Mouse (Mus musculus) CH12.LX (cell line): Measurements from ENCODE around the gene Igsf10. TPM values are rescaled to one million over a fixed set of nuclear protein-coding genes. Genes with fewer than 3 reads are reported as not detected.

Experiments
- DNase-seq: peaks from one replicate; pipeline ENCODE4 v3.0.0-alpha.2; 2013; ENCODE audit errors: extremely low read depth
- H3K27ac ChIP-seq: 2 replicates; pipeline ENCODE4 v1.5.1; 2012; ENCODE audit warnings: low read depth, mild to moderate bottlenecking, control low read depth, moderate library complexity; ENCODE audit not compliant: insufficient read depth
- H3K27me3 ChIP-seq: replicated peaks from 2 replicates; pipeline ENCODE3; 2012; ENCODE audit warnings: inconsistent platforms
- H3K36me3 ChIP-seq, 2 experiments: replicated peaks in 1 of 2; 2 replicates each; pipeline versions ENCODE3 to v1.6.1; 2012; ENCODE audit warnings: inconsistent platforms in 1 of 2, low read length in 1 of 2, mild to moderate bottlenecking in 1 of 2, mixed read lengths in 1 of 2, moderate library complexity in 1 of 2; ENCODE audit not compliant: control insufficient read depth in 1 of 2, insufficient read depth in 1 of 2
- H3K4me1 ChIP-seq, 2 experiments: 2 replicates each; pipeline ENCODE4 v1.6.1; 2012; ENCODE audit warnings: inconsistent platforms in 1 of 2, moderate library complexity in 1 of 2; ENCODE audit not compliant: insufficient read depth in 2 of 2, control insufficient read depth in 1 of 2
- H3K4me2 ChIP-seq: 2 replicates; pipeline ENCODE4 v1.6.1; 2012; ENCODE audit warnings: low read depth, mild to moderate bottlenecking, control low read depth; ENCODE audit not compliant: poor library complexity, insufficient read depth, severe bottlenecking
- H3K4me3 ChIP-seq, 3 experiments: fragments of 150-350 bp in 1 of 3; sonication (generic) in 1 of 3; replicated peaks in 1 of 3; 2 replicates each; pipeline versions ENCODE3 to v1.5.1; 2011 to 2012; ENCODE audit warnings: low read depth in 2 of 3, low read length in 2 of 3, mild to moderate bottlenecking in 2 of 3, moderate library complexity in 2 of 3, control low read depth in 1 of 3, improper control_type of control experiment in 1 of 3, inconsistent platforms in 1 of 3, mixed read lengths in 1 of 3; ENCODE audit not compliant: poor library complexity in 1 of 3
- H3K79me2 ChIP-seq: replicated peaks from 2 replicates; pipeline ENCODE4 v1.6.1; 2012; ENCODE audit warnings: mild to moderate bottlenecking, moderate library complexity; ENCODE audit not compliant: control insufficient read depth, poor library complexity, insufficient read depth, severe bottlenecking; ENCODE audit errors: extremely low read depth
- H3K9ac ChIP-seq: 2 replicates; pipeline ENCODE4 v1.6.1; 2012; ENCODE audit warnings: low read depth, mild to moderate bottlenecking, control low read depth, moderate library complexity; ENCODE audit not compliant: insufficient read depth
- H3K9me3 ChIP-seq: replicated peaks from 2 replicates; pipeline ENCODE3; 2012; ENCODE audit warnings: low read length, inconsistent platforms, mixed read lengths
- E2F4 ChIP-seq: IDR thresholded peaks from 2 replicates; pipeline ENCODE4 v1.6.1; 2011; ENCODE audit warnings: low read depth, low read length, improper control_type of control experiment; ENCODE audit not compliant: insufficient replicate concordance
- ETS1 ChIP-seq: conservative IDR thresholded peaks from 2 replicates; pipeline ENCODE4 v1.6.1; 2012; ENCODE audit warnings: low read depth, mild to moderate bottlenecking, inconsistent platforms, low read length, improper control_type of control experiment, moderate library complexity
- HCFC1 ChIP-seq: IDR thresholded peaks from 2 replicates; pipeline ENCODE4 v1.6.1; 2012; ENCODE audit warnings: low read depth, mild to moderate bottlenecking, inconsistent platforms, low read length, improper control_type of control experiment
- JUND ChIP-seq: conservative IDR thresholded peaks from 2 replicates; pipeline ENCODE4 v1.6.1; 2011; ENCODE audit warnings: low read depth, low read length, improper control_type of control experiment
- MAX ChIP-seq: IDR thresholded peaks from 2 replicates; pipeline ENCODE4 v1.6.1; 2011; ENCODE audit warnings: low read length, improper control_type of control experiment
- NRF1 ChIP-seq: IDR thresholded peaks from 2 replicates; pipeline ENCODE4 v1.6.1; 2014; ENCODE audit warnings: low read depth, mild to moderate bottlenecking, inconsistent platforms, low read length, improper control_type of control experiment, moderate library complexity
- POLR2AphosphoS2 ChIP-seq: IDR thresholded peaks from 2 replicates; pipeline ENCODE4 v1.6.1; 2011; ENCODE audit warnings: low read depth, low read length, improper control_type of control experiment
- dilution Hi-C: fragments of 300-500 bp; cut with MboI; formaldehyde crosslinking; loops from 2 replicates; pipeline ENCODE4 v1.14.3; 2020; ENCODE audit warnings: low sequenced_read_pairs; ENCODE audit not compliant: extremely low pct_unique_long_range_greater_than_20kb, extremely low pct_ligation_motif_present
- in situ Hi-C: fragments of 300-500 bp; cut with MboI; formaldehyde crosslinking; loops from 3 replicates; pipeline ENCODE4 v1.14.3; 2019; ENCODE audit warnings: low sequenced_read_pairs, low pct_ligation_motif_present, low pct_unique_long_range_greater_than_20kb, mixed read lengths
- polyA plus RNA-seq: library from polyadenylated mRNA; unstranded; fragments of >175 nt; gene quantifications from 2 replicates; pipeline ENCODE4 v1.2.1, GENCODE M21; 2012; ENCODE audit warnings: low read depth; ENCODE audit not compliant: insufficient read length
- total RNA-seq, 2 experiments: library from RNA; depleted of rRNA; stranded (reverse); fragments of 300-350 nt in 1 of 2; fragments of >200 nt in 1 of 2; gene quantifications; 2 replicates each; pipeline ENCODE4 v1.2.3; 2012 to 2014

Gene Igsf10
- total and polyA plus RNA-seq, 3 experiments = not detected

DNA sequence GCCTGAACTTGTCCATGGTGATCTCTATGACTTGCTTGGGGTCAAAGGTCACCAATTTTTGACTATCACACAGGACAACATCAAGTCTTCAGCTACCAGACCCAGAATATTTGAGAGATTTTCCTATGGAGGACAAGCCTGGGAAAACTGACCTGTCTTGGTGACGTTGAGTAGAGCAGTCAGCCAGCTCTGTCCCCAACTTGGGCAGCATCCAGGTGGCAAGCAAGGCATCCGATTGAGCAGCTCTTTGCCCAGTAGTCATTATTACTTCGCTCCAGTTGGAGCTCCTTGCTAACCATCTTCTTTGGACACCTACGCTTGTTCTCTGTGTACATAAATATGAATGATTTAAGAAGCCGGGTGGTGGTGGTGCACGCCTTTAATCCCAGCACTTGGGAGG is 73.4 kb downstream of the Igsf10 start:
- H3K4me3 ChIP-seq = no peak overlapping the region
- H3K9me3 ChIP-seq = no peaks in the 10 kb centered on the region
- H3K27ac ChIP-seq = no peak overlapping the region
- peaks cover 0 to 2% of the 10 kb centered on the region in 2 experiments for H3K36me3 ChIP-seq
- TF ChIP-seq ETS1 = no peak
- TF ChIP-seq E2F4 = no peak
- TF ChIP-seq MAX = no peak
- TF ChIP-seq NRF1 = no peak
- no peak for TF ChIP-seq JUND
- no peak for TF ChIP-seq HCFC1
- TF ChIP-seq POLR2AphosphoS2 = no peak
- TF ChIP-seq, all 38 proteins: peak for 0
- dilution Hi-C loops (no loop called here), in situ Hi-C loops (no loop called here)
- H3K27me3 ChIP-seq = no peaks in the 10 kb centered on the region
- H3K79me2 ChIP-seq = no peaks in the 10 kb centered on the region
- DNase-seq = no peak
- 0 out of 4 replicates have a peak, but pooled peaks cover 0 to 4% of the 10 kb centered on the region in 2 experiments for H3K4me1 ChIP-seq
- no peak overlapping the region for H3K9ac ChIP-seq
- H3K4me2 ChIP-seq = no peak overlapping the region

Other genes with a start within 250 kb of the Igsf10 start
- 12.6 and 15.4 TPM in 2 replicates for gene Gpr171, start 242.6 kb downstream of the Igsf10 start, total RNA-seq (2012; rRNA removed)
- 59.4 and 65.8 TPM in 2 replicates for gene Gpr171, start 242.6 kb downstream of the Igsf10 start, total RNA-seq (2014; rRNA removed)
- gene Gpr171, start 242.6 kb downstream of the Igsf10 start, polyA plus RNA-seq = 18.4 and 20.9 TPM in 2 replicates
- 0.25 and 0.34 TPM in 2 replicates for gene P2ry14, start 190.8 kb downstream of the Igsf10 start, total RNA-seq (2012; rRNA removed)
- gene P2ry14, start 190.8 kb downstream of the Igsf10 start, total RNA-seq (2014; rRNA removed) = 0.24 and 0.32 TPM in 2 replicates
- 0.20 and 0.46 TPM in 2 replicates for gene P2ry14, start 190.8 kb downstream of the Igsf10 start, polyA plus RNA-seq
- not detected in 2 replicates for gene Gpr87, start 149.3 kb downstream of the Igsf10 start, total RNA-seq (2012; rRNA removed)
- gene Gpr87, start 149.3 kb downstream of the Igsf10 start, total RNA-seq (2014; rRNA removed) = not detected in 2 replicates
- not detected in 2 replicates for gene Gpr87, start 149.3 kb downstream of the Igsf10 start, polyA plus RNA-seq
- gene P2ry13, start 133.5 kb downstream of the Igsf10 start, total RNA-seq (2012; rRNA removed) = 0.08 and 0.38 TPM in 2 replicates
- 1.2 and 1.3 TPM in 2 replicates for gene P2ry13, start 133.5 kb downstream of the Igsf10 start, total RNA-seq (2014; rRNA removed)
- gene P2ry13, start 133.5 kb downstream of the Igsf10 start, polyA plus RNA-seq = 1.1 and 1.2 TPM in 2 replicates
- gene P2ry12, start 81.5 kb downstream of the Igsf10 start, total RNA-seq (2012; rRNA removed) = 0.30 and 0.63 TPM in 2 replicates
- 0.59 and 0.97 TPM in 2 replicates for gene P2ry12, start 81.5 kb downstream of the Igsf10 start, total RNA-seq (2014; rRNA removed)
- 0.33 and 0.76 TPM in 2 replicates for gene P2ry12, start 81.5 kb downstream of the Igsf10 start, polyA plus RNA-seq